Mouse (Mus musculus): ENCODE data around the gene Tex13b. TPM values are rescaled to one million over a fixed set of nuclear protein-coding genes. Genes with fewer than 3 reads are reported as not detected.
A peak's percentile ranks its signal among the peaks of the same experiment; 100 is the strongest.
"Not testable (repeated sequence)": the region's sequence is repeated elsewhere in the genome, so short reads cannot be mapped to it uniquely, and the experiment has no call there.

The Tex13b gene
- not detected in 2 replicates for polyA plus RNA-seq (2012; rRNA removed)

GRCm38 (mm10) chrX:140813312-140814006, at the start of gene Tex13b:
Tex13b (minus strand) TSS chrX:140813433.
- DNase-seq (ENCODE audit: extremely low spot score in 1 of 2, low spot score in 1 of 2): no peak

GRCm38 (mm10) chrX:140862760-140863159, 49.5 kb upstream of the Tex13b start:
- DNase-seq (ENCODE audit: extremely low spot score in 1 of 2, low spot score in 1 of 2): no peak

- peak in 1 of 2 experiments; percentile 30 for DNase-seq (ENCODE audit: extremely low spot score in 1 of 2, low spot score in 1 of 2)
These were observed 44.2 kb upstream of the Tex13b start for GRCm38 (mm10) chrX:140857445-140857844.

- peak in 1 of 2 experiments; percentile 17 for DNase-seq (ENCODE audit: extremely low spot score in 1 of 2, low spot score in 1 of 2)
These were observed 43.8 kb upstream of the Tex13b start for GRCm38 (mm10) chrX:140857040-140857439.

GRCm38 (mm10) chrX:140854561-140854960, 41.3 kb upstream of the Tex13b start:
- DNase-seq (ENCODE audit: extremely low spot score in 1 of 2, low spot score in 1 of 2): no peak

GRCm38 (mm10) chrX:140845401-140845800, 32.2 kb upstream of the Tex13b start:
- DNase-seq (ENCODE audit: extremely low spot score in 1 of 2, low spot score in 1 of 2): not testable (repeated sequence)

GRCm38 (mm10) chrX:140839887-140840286, 26.7 kb upstream of the Tex13b start:
- DNase-seq (ENCODE audit: extremely low spot score in 1 of 2, low spot score in 1 of 2): no peak

GRCm38 (mm10) chrX:140838077-140838476, 24.8 kb upstream of the Tex13b start:
- peak in 1 of 2 experiments; percentile 1 for DNase-seq (ENCODE audit: extremely low spot score in 1 of 2, low spot score in 1 of 2)

- no peak for DNase-seq (ENCODE audit: extremely low spot score in 1 of 2, low spot score in 1 of 2)
These were observed 18.5 kb upstream of the Tex13b start for GRCm38 (mm10) chrX:140831706-140832105.

GRCm38 (mm10) chrX:140822295-140822694, 9.1 kb upstream of the Tex13b start:
- DNase-seq (ENCODE audit: extremely low spot score in 1 of 2, low spot score in 1 of 2): no peak

GRCm38 (mm10) chrX:140805340-140805739, 7.9 kb downstream of the Tex13b start:
- no peak for DNase-seq (ENCODE audit: extremely low spot score in 1 of 2, low spot score in 1 of 2)

GRCm38 (mm10) chrX:140769794-140770193, 43.4 kb downstream of the Tex13b start:
- DNase-seq (ENCODE audit: extremely low spot score in 1 of 2, low spot score in 1 of 2): no peak

Other genes with a start within 250 kb of the Tex13b start
- gene Tsc22d3, start 212.8 kb downstream of the Tex13b start, polyA plus RNA-seq (2012; rRNA removed): 68.3 and 92.5 TPM in 2 replicates
- 12.4 and 14.6 TPM in 2 replicates for gene Mid2, start 148.8 kb downstream of the Tex13b start, polyA plus RNA-seq (2012; rRNA removed)
- gene Vsig1, start 94.2 kb upstream of the Tex13b start, polyA plus RNA-seq (2012; rRNA removed): 0.04 and 0.08 TPM in 2 replicates
- gene Psmd10, start 143.3 kb upstream of the Tex13b start, polyA plus RNA-seq (2012; rRNA removed): 15.5 and 17.8 TPM in 2 replicates
- gene Atg4a, start 143.5 kb upstream of the Tex13b start, polyA plus RNA-seq (2012; rRNA removed): 17.4 and 18.3 TPM in 2 replicates